Mouse (Mus musculus) liver, embryonic 14.5 days (tissue): Measurements from ENCODE around the gene Phactr1. TPM values are rescaled to one million over a fixed set of nuclear protein-coding genes. Genes with fewer than 3 reads are reported as not detected.
A peak's percentile ranks its signal among the peaks of the same experiment; 100 is the strongest.

Source experiments
- ATAC-seq: fragments of 200-750 bp; cut with Nextera tagmentation; 2 replicates; pipeline ENCODE4 v1.8.0; 2017; ENCODE audit warnings: moderate number of reproducible peaks, mild to moderate bottlenecking, moderate library complexity; ENCODE audit not compliant: insufficient read depth
- DNase-seq, 3 experiments: peaks; one replicate each; pipeline ENCODE4 v3.0.0-alpha.2; 2012 to 2013; ENCODE audit warnings: low read depth in 3 of 3, low spot score in 3 of 3
- H3K27ac ChIP-seq: fragments of 300-500 bp; sonication (generic); 2 replicates; pipeline ENCODE4 v1.5.1; 2014; ENCODE audit warnings: moderate library complexity, mild to moderate bottlenecking, control low read depth, inconsistent platforms
- H3K27me3 ChIP-seq: fragments of 300-500 bp; sonication (generic); 2 replicates; pipeline ENCODE4 v1.6.1; 2014; ENCODE audit warnings: mild to moderate bottlenecking, low read length, moderate library complexity; ENCODE audit not compliant: control insufficient read depth, insufficient read depth
- H3K36me3 ChIP-seq: fragments of 300-500 bp; sonication (generic); replicated peaks from 2 replicates; pipeline ENCODE4 v1.6.1; 2014; ENCODE audit warnings: low read depth; ENCODE audit not compliant: control insufficient read depth, insufficient read depth
- H3K4me1 ChIP-seq, 2 experiments: fragments of 200-500 bp in 1 of 2; fragments of 300-500 bp in 1 of 2; sonication (generic) in 1 of 2; replicated peaks; 2 replicates each; pipeline ENCODE4 v1.6.1; 2012 to 2014; ENCODE audit warnings: antibody characterized with exemption in 1 of 2, inconsistent platforms in 1 of 2, low read length in 1 of 2; ENCODE audit not compliant: control insufficient read depth in 2 of 2, insufficient read depth in 2 of 2
- H3K4me2 ChIP-seq: fragments of 300-500 bp; sonication (generic); 2 replicates; pipeline ENCODE4 v1.6.1; 2014; ENCODE audit warnings: low read depth, mild to moderate bottlenecking, control low read depth, moderate library complexity
- H3K4me3 ChIP-seq, 2 experiments: fragments of 200-500 bp in 1 of 2; fragments of 300-500 bp in 1 of 2; sonication (generic) in 1 of 2; 2 replicates each; pipeline ENCODE4 v1.5.1; 2012 to 2014; ENCODE audit warnings: low read depth in 2 of 2, low read length in 2 of 2, mild to moderate bottlenecking in 2 of 2, control low read depth in 1 of 2, inconsistent platforms in 1 of 2, moderate library complexity in 1 of 2; ENCODE audit not compliant: insufficient read depth in 1 of 2
- H3K9ac ChIP-seq: fragments of 300-500 bp; sonication (generic); replicated peaks from 2 replicates; pipeline ENCODE4 v1.6.1; 2014; ENCODE audit warnings: mild to moderate bottlenecking, control low read depth, moderate library complexity
- H3K9me3 ChIP-seq: fragments of 300-500 bp; sonication (generic); 2 replicates; pipeline ENCODE4 v1.6.1; 2016; ENCODE audit warnings: low read length, mixed read lengths; ENCODE audit not compliant: control insufficient read depth
- CTCF ChIP-seq: IDR thresholded peaks from 2 replicates; pipeline ENCODE4 v1.5.1; 2016; ENCODE audit warnings: antibody characterized with exemption, low read depth, control low read depth
- EP300 ChIP-seq: IDR thresholded peaks from 2 replicates; pipeline ENCODE4 v1.6.1; 2016; ENCODE audit warnings: antibody characterized with exemption, low read depth
- WGBS: fragments of 180-500 bp; shearing (Covaris S2); extraction: QIAGEN DNeasy Blood & Tissue Kit; methylation state at CpG from one replicate; pipeline ENCODE4 v1.1.7; 2014; ENCODE audit not compliant: insufficient replicate concordance; 5-methylcytosine and 5-hydroxymethylcytosine counted together
- polyA plus RNA-seq, 2 experiments: library from polyadenylated mRNA; depleted of rRNA in 1 of 2; stranded (reverse) in 1 of 2; unstranded in 1 of 2; fragments of >200 nt; fragmentation: Nextera tagmentation in 1 of 2; extraction: Ambion mirVana in 1 of 2; gene quantifications; 2 replicates each; pipeline versions ENCODE4 v1.2.1 to v1.2.3; 2012 to 2014

The Phactr1 gene
- polyA plus RNA-seq, 2 experiments = 0.15 to 0.21 TPM

GRCm38 (mm10) chr13:43102943-43103342 lies 422.5 kb downstream of the Phactr1 start:
- H3K27ac ChIP-seq = no peak overlapping the region
- ATAC-seq = no peak
- no peak overlapping the region for H3K4me3 ChIP-seq
- H3K36me3 ChIP-seq = no peaks in the 10 kb centered on the region
- no peaks in the 10 kb centered on the region for H3K9me3 ChIP-seq
- no peaks in the 10 kb centered on the region for H3K4me1 ChIP-seq
- TF ChIP-seq EP300 (no peak), CTCF (no peak)
- H3K27me3 ChIP-seq = no peaks in the 10 kb centered on the region
- no peak overlapping the region for H3K9ac ChIP-seq
- WGBS = 64% methylated on average over 7 of the region's 7 CpGs
- H3K4me2 ChIP-seq = no peak overlapping the region
- DNase-seq = no peak

GRCm38 (mm10) chr13:43104496-43104895 lies 424.1 kb downstream of the Phactr1 start:
- peak; percentile 34 for TF ChIP-seq CTCF
- no peak for TF ChIP-seq EP300
- 75% methylated on average over 9 of the region's 9 CpGs for WGBS
- Histone ChIP-seq H3K27me3 (no peaks in the 10 kb centered on the region), H3K36me3 (no peaks in the 10 kb centered on the region), H3K9me3 (no peaks in the 10 kb centered on the region), H3K4me2 (no peak overlapping the region), H3K9ac (no peak overlapping the region), H3K27ac (no peak overlapping the region), H3K4me3 (no peak overlapping the region), H3K4me1 (no peaks in the 10 kb centered on the region)
- no peak for DNase-seq
- no peak for ATAC-seq

GRCm38 (mm10) chr13:43112280-43112679 lies 431.9 kb downstream of the Phactr1 start:
- no peaks in the 10 kb centered on the region for H3K27me3 ChIP-seq
- no peak overlapping the region for H3K9ac ChIP-seq
- H3K4me1 ChIP-seq = no peaks in the 10 kb centered on the region; a peak in 1 of 4 replicates
- H3K27ac ChIP-seq = no peak overlapping the region
- DNase-seq (no peak), ATAC-seq (no peak)
- no peak overlapping the region for H3K4me3 ChIP-seq
- no peaks in the 10 kb centered on the region for H3K36me3 ChIP-seq
- no peak overlapping the region for H3K4me2 ChIP-seq
- no peak for TF ChIP-seq EP300
- no peaks in the 10 kb centered on the region for H3K9me3 ChIP-seq
- WGBS = 55% methylated on average over 7 of the region's 7 CpGs

DNA sequence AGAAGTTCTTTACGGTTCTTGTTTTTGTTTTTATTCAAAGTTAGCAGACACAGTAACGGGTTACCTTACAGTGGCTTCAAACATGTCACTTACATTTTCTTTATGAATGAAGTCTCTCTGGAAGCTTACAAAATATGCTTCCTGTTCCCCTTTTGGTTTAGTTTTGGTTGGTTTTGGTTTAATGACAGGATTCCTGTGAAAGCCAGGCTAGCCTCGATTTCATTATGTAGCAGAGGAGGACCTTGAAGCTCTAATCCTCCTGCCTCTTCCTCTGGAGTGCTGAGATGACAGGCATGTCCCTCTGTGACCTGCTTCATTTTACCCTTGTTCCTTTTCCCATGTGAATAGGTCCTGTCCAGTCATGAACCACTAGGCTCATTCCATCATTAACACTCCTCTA lies 432.3 kb downstream of the Phactr1 start:
- ATAC-seq = no peak
- H3K27me3 ChIP-seq = no peaks in the 10 kb centered on the region
- H3K9me3 ChIP-seq = no peaks in the 10 kb centered on the region
- no peak overlapping the region for H3K4me2 ChIP-seq
- DNase-seq = no peak
- H3K4me1 ChIP-seq = no peaks in the 10 kb centered on the region; a peak in 1 of 4 replicates
- H3K9ac ChIP-seq = no peak overlapping the region
- no peak for TF ChIP-seq CTCF
- TF ChIP-seq EP300 = no peak
- WGBS = 25% methylated on average over 3 of the region's 3 CpGs
- no peaks in the 10 kb centered on the region for H3K36me3 ChIP-seq
- H3K27ac ChIP-seq = no peak overlapping the region
- no peak overlapping the region for H3K4me3 ChIP-seq

- Histone ChIP-seq H3K4me2 (no peak overlapping the region), H3K9me3 (no peaks in the 10 kb centered on the region), H3K4me1 (no peaks in the 10 kb centered on the region; a peak in 1 of 4 replicates), H3K9ac (no peak overlapping the region), H3K4me3 (no peak overlapping the region), H3K27me3 (no peaks in the 10 kb centered on the region), H3K27ac (no peak overlapping the region), H3K36me3 (no peaks in the 10 kb centered on the region)
- 64% methylated on average over 3 of the region's 3 CpGs for WGBS
- TF ChIP-seq CTCF = no peak
- TF ChIP-seq EP300 = no peak
- DNase-seq (no peak), ATAC-seq (no peak)
These were observed 432.7 kb downstream of the Phactr1 start for GRCm38 (mm10) chr13:43113141-43113540.
